Mouse (Mus musculus): Measurements from ENCODE around the gene Atp8b3.

GRCm38 (mm10) chr10:80545590-80545989 is 6.7 kb upstream of the Atp8b3 start:
- TF ChIP-seq CTCF (conservative IDR thresholded peaks at IDR 0.05; ENCODE audit: low read length) (no peak), NANOG (IDR thresholded peaks at IDR 0.05; ENCODE audit: borderline replicate concordance, low read length) (no peak), POU5F1 (IDR thresholded peaks at IDR 0.05; ENCODE audit: borderline replicate concordance, low read length) (no peak)

All from E14TG2a.4 (cell line).